Mouse (Mus musculus): ENCODE data around the gene Atg7. TPM values are rescaled to one million over a fixed set of nuclear protein-coding genes. Genes with fewer than 3 reads are reported as not detected.

The Atg7 gene
- polyA plus RNA-seq, 1 experiment = 43.3 TPM

GRCm38 (mm10) chr6:114738760-114739112, 95.8 kb downstream of the Atg7 start:
- Histone ChIP-seq H3K27ac (ENCODE audit: control insufficient read depth, insufficient read depth, low read depth, low read length, poor library complexity) (no peak overlapping the region), H3K4me3 (replicated peaks; ENCODE audit: control insufficient read depth, low read depth, low read length) (no peak overlapping the region), H3K4me1 (ENCODE audit: control insufficient read depth, insufficient read depth, low read length) (no peaks in the 10 kb centered on the region; the same call in 1 of the 2 replicates)
- TF ChIP-seq CTCF (IDR thresholded peaks at IDR 0.05; ENCODE audit: control insufficient read depth, insufficient read depth, low read length) = no peak
- WGBS = 92% methylated on average over 4 of the region's 4 CpGs

GRCm38 (mm10) chr6:114742209-114743003, 99.5 kb downstream of the Atg7 start:
- Histone ChIP-seq H3K4me3 (replicated peaks; ENCODE audit: control insufficient read depth, low read depth, low read length) (no peak overlapping the region), H3K27ac (ENCODE audit: control insufficient read depth, insufficient read depth, low read depth, low read length, poor library complexity) (peak overlapping the region; percentile 10; the same call in 1 of the 2 replicates), H3K4me1 (ENCODE audit: control insufficient read depth, insufficient read depth, low read length) (no peaks in the 10 kb centered on the region; the same call in 1 of the 2 replicates)
- 42% methylated on average over 12 of the region's 12 CpGs for WGBS
- TF ChIP-seq CTCF (IDR thresholded peaks at IDR 0.05; ENCODE audit: control insufficient read depth, insufficient read depth, low read length) (no peak), POLR2A (IDR thresholded peaks at IDR 0.05; ENCODE audit: borderline replicate concordance, control insufficient read depth, low read depth, low read length) (no peak)

DNA sequence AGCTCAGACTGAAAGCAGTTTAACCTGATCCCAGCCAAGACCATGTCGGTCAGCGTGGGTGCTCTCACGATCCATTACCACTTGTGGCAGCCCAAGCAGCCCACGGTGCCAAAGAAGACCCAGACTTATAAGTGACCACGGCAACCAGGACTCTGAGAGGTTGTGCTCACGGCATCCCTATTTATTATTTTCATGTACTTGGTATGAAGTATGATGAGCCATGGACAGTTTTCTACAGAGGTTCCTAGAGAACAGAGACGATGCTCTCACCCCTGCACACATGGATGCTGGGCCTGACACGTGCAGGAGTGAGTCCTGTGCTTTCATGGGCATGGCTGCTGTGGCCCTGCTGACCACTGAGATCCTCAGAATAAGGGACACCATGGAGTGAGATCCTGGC, 100.2 kb downstream of the Atg7 start:
- Histone ChIP-seq H3K4me1 (ENCODE audit: control insufficient read depth, insufficient read depth, low read length) (no peaks in the 10 kb centered on the region; the same call in 1 of the 2 replicates), H3K4me3 (replicated peaks; ENCODE audit: control insufficient read depth, low read depth, low read length) (no peak overlapping the region), H3K27ac (ENCODE audit: control insufficient read depth, insufficient read depth, low read depth, low read length, poor library complexity) (no peak overlapping the region)
- TF ChIP-seq POLR2A (IDR thresholded peaks at IDR 0.05; ENCODE audit: borderline replicate concordance, control insufficient read depth, low read depth, low read length) (no peak), CTCF (IDR thresholded peaks at IDR 0.05; ENCODE audit: control insufficient read depth, insufficient read depth, low read length) (no peak)
- WGBS = 90% methylated on average over 8 of the region's 8 CpGs

DNA sequence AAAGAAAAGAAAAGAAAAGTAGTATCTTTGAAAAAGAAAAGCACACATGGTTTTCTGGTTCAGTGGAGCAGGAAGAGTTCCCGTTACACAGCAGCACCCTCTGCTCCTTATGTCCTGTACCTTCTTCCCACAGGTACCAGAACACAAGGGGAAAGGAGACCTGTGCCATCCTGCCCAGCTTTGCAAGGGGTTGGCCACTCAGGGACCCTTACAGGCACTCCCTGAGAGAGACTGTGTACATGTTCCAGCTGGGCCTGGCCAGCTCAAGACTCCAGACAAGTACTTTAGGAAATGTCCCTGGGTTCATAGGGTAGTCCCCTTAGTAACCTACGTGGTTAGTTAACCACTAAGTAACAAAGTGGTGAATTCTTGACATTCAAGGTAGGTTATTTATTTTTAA, 100.9 kb downstream of the Atg7 start:
- WGBS = 72% methylated on average over 2 of the region's 2 CpGs

DNA sequence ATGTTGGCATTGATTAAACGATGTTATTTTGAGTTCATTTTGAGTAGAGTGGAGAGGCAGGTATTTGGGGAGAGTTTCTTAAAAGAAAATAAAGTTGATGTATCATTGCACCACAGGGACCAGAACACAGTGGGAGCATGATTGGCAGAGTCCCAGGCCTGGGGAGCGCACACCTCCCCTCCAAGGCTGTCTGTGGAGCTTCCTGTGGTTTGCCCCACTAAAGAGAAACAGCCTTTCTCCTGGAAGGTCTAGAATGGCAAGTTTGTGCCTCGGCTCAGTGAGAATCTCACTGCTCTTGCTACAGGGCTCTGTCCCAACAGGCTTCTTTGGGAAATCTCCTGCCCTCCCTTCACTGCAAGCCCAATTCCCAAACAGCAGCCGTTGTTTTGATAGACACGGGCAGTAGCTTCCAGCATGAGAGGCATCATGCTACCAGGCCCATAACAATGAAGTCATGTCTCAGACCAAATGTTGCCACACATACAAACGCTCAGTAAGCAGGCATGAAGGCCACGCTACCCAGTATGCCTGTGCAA, 103.6 kb downstream of the Atg7 start:
- Histone ChIP-seq H3K4me3 (replicated peaks; ENCODE audit: control insufficient read depth, low read depth, low read length) (no peak overlapping the region), H3K27ac (ENCODE audit: control insufficient read depth, insufficient read depth, low read depth, low read length, poor library complexity) (no peak overlapping the region), H3K4me1 (ENCODE audit: control insufficient read depth, insufficient read depth, low read length) (no peaks in the 10 kb centered on the region; the same call in 1 of the 2 replicates)
- TF ChIP-seq POLR2A (IDR thresholded peaks at IDR 0.05; ENCODE audit: borderline replicate concordance, control insufficient read depth, low read depth, low read length) (no peak), CTCF (IDR thresholded peaks at IDR 0.05; ENCODE audit: control insufficient read depth, insufficient read depth, low read length) (no peak)
- 42% methylated on average over 7 of the region's 7 CpGs for WGBS

More for the DNA sequence above, 100.9 kb downstream of the Atg7 start:
- Histone ChIP-seq H3K4me1 (ENCODE audit: control insufficient read depth, insufficient read depth, low read length) (no peaks in the 10 kb centered on the region; the same call in 1 of the 2 replicates), H3K27ac (ENCODE audit: control insufficient read depth, insufficient read depth, low read depth, low read length, poor library complexity) (no peak overlapping the region), H3K4me3 (replicated peaks; ENCODE audit: control insufficient read depth, low read depth, low read length) (no peak overlapping the region)
- TF ChIP-seq CTCF (IDR thresholded peaks at IDR 0.05; ENCODE audit: control insufficient read depth, insufficient read depth, low read length) (no peak), POLR2A (IDR thresholded peaks at IDR 0.05; ENCODE audit: borderline replicate concordance, control insufficient read depth, low read depth, low read length) (no peak)

DNA sequence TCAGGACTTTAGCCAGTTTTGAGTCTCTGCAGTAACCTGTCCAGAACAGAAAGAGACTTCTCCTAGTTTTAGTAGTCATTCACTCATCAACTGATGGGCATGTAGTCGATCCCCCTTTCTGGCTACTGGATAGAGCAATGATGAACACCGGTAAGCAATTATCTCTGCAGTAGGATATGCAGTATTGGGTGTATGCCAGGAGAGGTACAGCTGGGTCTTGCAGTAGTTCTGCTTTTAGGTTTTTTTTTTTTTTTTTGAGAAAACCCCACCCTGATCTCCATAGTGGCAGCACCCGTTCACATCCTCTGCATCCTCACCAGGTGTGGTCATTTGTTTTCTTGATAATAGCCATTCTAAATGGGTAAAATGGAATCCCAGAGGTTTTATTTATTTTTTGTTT, 105.5 kb downstream of the Atg7 start:
- 34% methylated on average over 3 of the region's 3 CpGs for WGBS
- TF ChIP-seq CTCF (IDR thresholded peaks at IDR 0.05; ENCODE audit: control insufficient read depth, insufficient read depth, low read length) (no peak), POLR2A (IDR thresholded peaks at IDR 0.05; ENCODE audit: borderline replicate concordance, control insufficient read depth, low read depth, low read length) (no peak)
- no peak overlapping the region for H3K27ac ChIP-seq (ENCODE audit: control insufficient read depth, insufficient read depth, low read depth, low read length, poor library complexity)
- H3K4me1 ChIP-seq (ENCODE audit: control insufficient read depth, insufficient read depth, low read length) = no peaks in the 10 kb centered on the region; the same call in 1 of the 2 replicates
- no peak overlapping the region for H3K4me3 ChIP-seq (replicated peaks; ENCODE audit: control insufficient read depth, low read depth, low read length)

DNA sequence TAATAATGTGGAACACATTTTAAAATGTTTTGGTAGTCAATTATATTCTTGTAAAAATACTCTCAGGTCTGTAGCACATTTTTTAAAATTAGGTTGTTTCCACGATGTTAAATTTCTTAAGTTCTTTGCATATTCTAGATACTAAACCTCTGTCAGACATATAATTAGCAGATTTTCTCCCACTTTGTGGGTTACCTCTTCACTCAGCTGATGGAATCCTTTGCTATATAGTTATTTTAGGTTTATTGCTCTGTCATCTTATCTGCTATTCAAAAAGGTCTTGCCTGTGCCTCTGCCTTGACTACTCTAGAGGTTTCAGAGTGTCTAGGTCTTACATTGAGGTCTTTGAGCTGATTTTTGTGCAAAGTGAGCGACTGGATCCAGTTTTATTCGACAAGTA, 106.0 kb downstream of the Atg7 start:
- H3K4me1 ChIP-seq (ENCODE audit: control insufficient read depth, insufficient read depth, low read length) = no peaks in the 10 kb centered on the region; the same call in 1 of the 2 replicates
- 79% methylated on average over 3 of the region's 3 CpGs for WGBS
- H3K4me3 ChIP-seq (replicated peaks; ENCODE audit: control insufficient read depth, low read depth, low read length) = no peak overlapping the region
- TF ChIP-seq POLR2A (IDR thresholded peaks at IDR 0.05; ENCODE audit: borderline replicate concordance, control insufficient read depth, low read depth, low read length) (no peak), CTCF (IDR thresholded peaks at IDR 0.05; ENCODE audit: control insufficient read depth, insufficient read depth, low read length) (no peak)
- H3K27ac ChIP-seq (ENCODE audit: control insufficient read depth, insufficient read depth, low read depth, low read length, poor library complexity) = no peak overlapping the region

DNA sequence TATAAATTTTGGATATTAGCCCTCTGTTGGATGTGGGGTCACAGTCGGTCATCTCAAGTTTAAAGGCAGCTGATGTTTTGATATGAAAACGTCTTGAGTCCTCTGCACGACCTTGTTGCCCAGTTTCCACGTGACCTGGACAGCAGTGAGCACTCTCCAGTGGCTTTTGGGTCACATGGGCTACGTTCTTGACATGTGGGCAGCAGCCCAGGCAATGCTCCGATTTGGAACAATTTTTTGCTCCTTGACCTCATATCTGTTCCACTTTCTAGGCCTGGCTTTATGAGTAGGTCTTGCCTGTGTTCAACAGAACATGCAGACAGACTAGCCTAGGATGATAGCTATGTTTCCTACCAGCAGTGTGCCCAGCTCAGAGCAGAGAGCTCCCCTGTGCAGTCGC, 115.9 kb downstream of the Atg7 start:
- H3K27ac ChIP-seq (ENCODE audit: control insufficient read depth, insufficient read depth, low read depth, low read length, poor library complexity) = no peak overlapping the region
- H3K4me3 ChIP-seq (replicated peaks; ENCODE audit: control insufficient read depth, low read depth, low read length) = no peak overlapping the region
- 85% methylated on average over 7 of the region's 7 CpGs for WGBS
- TF ChIP-seq POLR2A (IDR thresholded peaks at IDR 0.05; ENCODE audit: borderline replicate concordance, control insufficient read depth, low read depth, low read length) (no peak), CTCF (IDR thresholded peaks at IDR 0.05; ENCODE audit: control insufficient read depth, insufficient read depth, low read length) (no peak)
- no peaks in the 10 kb centered on the region for H3K4me1 ChIP-seq (ENCODE audit: control insufficient read depth, insufficient read depth, low read length)
